10 mouse cellular contexts compared by ENCODE assay signal in the genomic region with DNA sequence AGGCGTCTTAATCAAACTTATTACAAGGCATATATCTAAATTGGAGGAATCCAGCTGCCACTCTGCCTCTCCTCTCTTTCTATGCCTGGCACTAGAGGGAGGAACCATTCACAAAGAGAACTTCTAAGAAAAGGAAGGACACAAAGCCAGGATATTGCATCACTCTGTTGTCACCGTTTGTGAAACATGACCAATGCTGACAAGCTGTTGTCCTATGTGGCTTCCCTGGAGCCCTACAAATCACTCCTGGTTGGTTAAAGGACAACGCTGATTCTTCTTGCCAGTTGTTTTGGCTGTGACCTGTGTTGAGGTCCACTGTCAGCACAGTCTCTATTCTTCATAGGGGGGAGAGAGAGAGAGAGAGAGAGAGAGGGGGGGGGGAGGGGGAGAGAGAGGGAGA. TPM values are rescaled to one million over a fixed set of nuclear protein-coding genes. Genes with fewer than 3 reads are reported as not detected.
DNase-seq lines count a peak whose midpoint lies in the region; ATAC-seq lines count a peak whose summit lies in the region.
"Had no signal": no experiment of that assay in that cellular context is flagged by ENCODE, and none has a peak within 500 bp of the region (broad histone marks: within the 10 kb centered on the region; RNA-seq: fewer than 3 reads in every experiment).

No protein-coding gene starts in this region.

- ATAC-seq in common myeloid progenitor, adult 5-6 weeks (replicated peaks; ENCODE audit: low read depth, poor library complexity, severe bottlenecking) = peak; percentile 88
- ATAC-seq: forebrain, embryonic 16.5 days had no signal

- peak; percentile 59 to 64 for DNase-seq in heart, adult 18-20 months
- DNase-seq in heart, postnatal 4 days = no peak
- DNase-seq in CD4-positive, CD25-positive, alpha-beta regulatory T cell, adult 2 months (ENCODE audit: low read depth, low spot score) = peak; percentile 39
- peak; percentile 74 for DNase-seq in lung, postnatal 36 days
- no peak for DNase-seq in cerebellum, adult 8-10 months
- DNase-seq in spleen, adult 18-20 months = no peak
- no peak for DNase-seq in right cerebral cortex, adult 18-20 months
- DNase-seq: midbrain, embryonic 14.5 days had no signal

RNA-seq across cellular contexts. Expression of a gene that starts 17.2 kb away (rescaled TPM):
- 10 to 100 TPM; 22.1 to 26.7 TPM for total RNA-seq in heart, adult 18-20 months (2021)
- total RNA-seq in heart, postnatal 4 days (2021) = 10 to 100 TPM; 23.6 to 25.6 TPM
- 0.39 and 0.41 TPM in 2 replicates for total RNA-seq in common myeloid progenitor, adult 5-6 weeks (2017)

Comparison
In these comparisons a context has a peak if more than half of its experiments do, and no peak if none do; other contexts are left out.
1. DNase-seq: peak in heart, adult 18-20 months (2 of 2), CD4-positive, CD25-positive, alpha-beta regulatory T cell, adult 2 months (single experiment) and lung, postnatal 36 days (single experiment); none in heart, postnatal 4 days (single experiment), cerebellum, adult 8-10 months (single experiment), spleen, adult 18-20 months (0 of 2) and right cerebral cortex, adult 18-20 months (single experiment).
2. RNA of a gene that starts 17.2 kb away (total RNA-seq): 22.1 to 26.7 TPM in heart, adult 18-20 months and 23.6 to 25.6 TPM in heart, postnatal 4 days; 0.39 to 0.41 TPM in common myeloid progenitor, adult 5-6 weeks; every median in the first group is over 10 times any median in the second.